Mouse (Mus musculus): ENCODE data around the gene Robo3. TPM values are rescaled to one million over a fixed set of nuclear protein-coding genes. Genes with fewer than 3 reads are reported as not detected.

Gene Robo3
- polyA plus RNA-seq, 1 experiment from 2014 or later, result 0.16 TPM

- peaks cover 6% of the 10 kb centered on the region for H3K4me1 ChIP-seq (ENCODE audit: control insufficient read depth, insufficient read depth, low read length)
- ATAC-seq (ENCODE audit: insufficient number of reproducible peaks, low FRiP score, low TSS enrichment, low read depth), result no peak
- no peak overlapping the region for H3K4me2 ChIP-seq (ENCODE audit: low read depth, severe bottlenecking)
- DNase-seq (ENCODE audit: low spot score), result no peak
- H3K4me3 ChIP-seq (ENCODE audit: low read depth, low read length), result no peak overlapping the region
- WGBS, result 6% methylated on average over 4 of the region's 4 CpGs
- H3K9ac ChIP-seq (ENCODE audit: low read length), result no peak overlapping the region
- no peaks in the 10 kb centered on the region for H3K9me3 ChIP-seq (ENCODE audit: control insufficient read depth, low read length)
- no peak overlapping the region for H3K27ac ChIP-seq (replicated peaks; ENCODE audit: low read depth, low read length)
- H3K36me3 ChIP-seq (ENCODE audit: control insufficient read depth, insufficient read depth, low read length), result no peaks in the 10 kb centered on the region
- peaks cover 56% of the 10 kb centered on the region for H3K27me3 ChIP-seq (ENCODE audit: control insufficient read depth, insufficient read depth, low read length)
Observed at GRCm38 (mm10) chr9:37435616-37436015, 2.6 kb upstream of the Robo3 start.

DNA sequence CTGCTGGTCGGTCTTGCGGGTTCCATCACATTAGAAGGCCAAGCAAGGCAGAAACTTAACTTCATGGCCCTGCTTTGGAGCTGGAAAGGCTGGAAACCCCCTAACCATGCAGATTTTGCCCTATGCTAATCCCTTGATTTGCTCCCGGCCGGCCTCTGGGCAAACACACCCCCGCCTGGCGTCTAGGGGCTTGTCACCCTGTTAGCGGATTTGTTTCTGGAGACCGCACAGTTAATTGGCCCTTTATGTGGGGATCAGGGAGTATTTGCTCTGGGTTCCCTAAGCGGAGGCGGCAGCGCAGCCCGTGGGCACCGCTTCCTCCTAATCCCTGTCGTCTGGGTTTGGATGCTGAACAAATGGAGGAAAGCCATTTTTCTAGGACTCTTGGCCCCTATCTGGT is 1.9 kb upstream of the Robo3 start:
- H3K4me2 ChIP-seq (ENCODE audit: low read depth, severe bottlenecking), result no peak overlapping the region
- H3K27ac ChIP-seq (replicated peaks; ENCODE audit: low read depth, low read length), result no peak overlapping the region
- no peak for ATAC-seq (ENCODE audit: insufficient number of reproducible peaks, low FRiP score, low TSS enrichment, low read depth)
- no peak overlapping the region for H3K9ac ChIP-seq (ENCODE audit: low read length)
- no peaks in the 10 kb centered on the region for H3K36me3 ChIP-seq (ENCODE audit: control insufficient read depth, insufficient read depth, low read length)
- H3K4me1 ChIP-seq (ENCODE audit: control insufficient read depth, insufficient read depth, low read length), result peaks cover 6% of the 10 kb centered on the region
- peaks cover 61% of the 10 kb centered on the region for H3K27me3 ChIP-seq (ENCODE audit: control insufficient read depth, insufficient read depth, low read length)
- H3K9me3 ChIP-seq (ENCODE audit: control insufficient read depth, low read length), result no peaks in the 10 kb centered on the region
- WGBS, result under 1% methylated on average over 14 of the region's 14 CpGs
- DNase-seq (ENCODE audit: low spot score), result peak; percentile 49
- H3K4me3 ChIP-seq (ENCODE audit: low read depth, low read length), result no peak overlapping the region

DNA sequence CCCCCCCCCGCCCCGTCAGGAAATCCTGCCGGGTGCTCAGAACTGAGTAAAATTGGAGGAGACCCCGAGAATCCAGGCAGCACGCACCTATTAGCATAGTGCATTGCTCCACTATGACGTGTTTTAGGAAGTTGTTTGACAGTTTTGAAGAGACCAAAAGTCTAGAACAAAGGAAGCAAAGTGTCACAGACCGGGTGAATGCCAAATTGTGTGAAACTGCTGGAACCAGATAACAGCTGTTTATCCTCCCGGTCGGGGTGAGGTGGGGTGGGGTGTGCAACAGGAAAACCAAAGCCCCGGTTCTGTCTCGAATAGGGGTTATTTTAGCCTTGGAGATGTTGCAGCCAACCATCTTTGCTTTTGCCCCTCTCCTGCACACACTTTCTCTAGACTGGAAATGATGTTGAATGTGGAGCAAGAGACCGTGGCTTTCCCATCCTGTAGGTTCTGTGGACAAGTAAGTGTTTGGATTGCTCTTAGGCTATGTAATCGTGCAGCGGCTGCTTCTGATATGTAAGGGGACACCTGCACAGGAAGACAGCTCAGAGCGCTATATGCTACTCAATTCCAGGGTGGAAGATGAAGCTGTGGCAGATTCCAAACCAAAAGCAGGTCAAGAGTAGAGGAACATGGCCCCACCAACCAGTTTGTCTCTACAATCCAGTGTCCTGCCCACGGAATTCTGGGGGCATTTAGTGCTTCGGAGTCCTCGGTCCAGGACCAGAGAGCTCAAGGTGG is 946 bp upstream of the Robo3 start:
- DNase-seq (ENCODE audit: low spot score) (no peak), ATAC-seq (ENCODE audit: insufficient number of reproducible peaks, low FRiP score, low TSS enrichment, low read depth) (no peak)
- WGBS, result 3% methylated on average over 18 of the region's 18 CpGs
- Histone ChIP-seq H3K4me3 (ENCODE audit: low read depth, low read length) (no peak overlapping the region), H3K36me3 (ENCODE audit: control insufficient read depth, insufficient read depth, low read length) (no peaks in the 10 kb centered on the region), H3K4me2 (ENCODE audit: low read depth, severe bottlenecking) (no peak overlapping the region), H3K27me3 (ENCODE audit: control insufficient read depth, insufficient read depth, low read length) (peaks cover 71% of the 10 kb centered on the region), H3K4me1 (ENCODE audit: control insufficient read depth, insufficient read depth, low read length) (peaks cover 6% of the 10 kb centered on the region), H3K9me3 (ENCODE audit: control insufficient read depth, low read length) (no peaks in the 10 kb centered on the region), H3K9ac (ENCODE audit: low read length) (no peak overlapping the region), H3K27ac (replicated peaks; ENCODE audit: low read depth, low read length) (no peak overlapping the region)

DNA sequence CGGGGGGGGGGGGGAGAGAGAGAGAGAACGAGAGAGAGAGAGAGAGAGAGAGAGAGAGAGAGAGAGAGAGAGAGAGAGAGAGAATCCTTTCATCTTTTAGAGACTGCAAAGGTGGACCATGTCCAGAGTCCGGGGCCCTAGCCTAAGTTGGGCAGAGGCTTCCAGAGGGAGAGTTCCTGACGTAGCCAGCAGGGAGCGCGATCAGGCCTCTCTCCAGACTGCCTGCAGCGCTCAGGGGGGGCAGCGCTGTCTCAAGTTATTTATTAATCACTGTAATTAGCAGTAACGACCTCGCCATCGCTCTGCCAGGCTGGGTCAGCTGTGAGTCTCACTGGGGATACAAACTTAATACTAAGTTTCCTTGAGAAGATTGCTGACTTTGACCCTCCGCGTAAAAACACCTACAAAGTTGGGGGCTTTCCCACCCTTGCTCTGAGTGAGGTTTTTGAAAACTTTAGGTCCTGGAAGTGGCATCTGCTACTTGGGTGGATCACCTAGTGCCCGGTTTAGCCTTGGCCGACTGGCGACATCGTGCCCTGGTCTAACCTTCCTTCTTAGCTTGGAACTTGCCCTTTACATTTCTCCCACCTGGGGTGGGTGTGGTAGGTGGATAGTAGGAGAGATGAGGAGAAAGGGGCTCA is 900 bp downstream of the Robo3 start:
- DNase-seq (ENCODE audit: low spot score), result peak; percentile 53
- Histone ChIP-seq H3K4me2 (ENCODE audit: low read depth, severe bottlenecking) (no peak overlapping the region), H3K36me3 (ENCODE audit: control insufficient read depth, insufficient read depth, low read length) (no peaks in the 10 kb centered on the region), H3K27me3 (ENCODE audit: control insufficient read depth, insufficient read depth, low read length) (peaks cover 84% of the 10 kb centered on the region), H3K4me1 (ENCODE audit: control insufficient read depth, insufficient read depth, low read length) (peaks cover 6% of the 10 kb centered on the region), H3K27ac (replicated peaks; ENCODE audit: low read depth, low read length) (no peak overlapping the region), H3K4me3 (ENCODE audit: low read depth, low read length) (peak overlapping the region; percentile 25; the same call in 1 of the 2 replicates), H3K9ac (ENCODE audit: low read length) (no peak overlapping the region), H3K9me3 (ENCODE audit: control insufficient read depth, low read length) (no peaks in the 10 kb centered on the region)
- 1% methylated on average over 15 of the region's 17 CpGs for WGBS
- no peak for ATAC-seq (ENCODE audit: insufficient number of reproducible peaks, low FRiP score, low TSS enrichment, low read depth)

DNA sequence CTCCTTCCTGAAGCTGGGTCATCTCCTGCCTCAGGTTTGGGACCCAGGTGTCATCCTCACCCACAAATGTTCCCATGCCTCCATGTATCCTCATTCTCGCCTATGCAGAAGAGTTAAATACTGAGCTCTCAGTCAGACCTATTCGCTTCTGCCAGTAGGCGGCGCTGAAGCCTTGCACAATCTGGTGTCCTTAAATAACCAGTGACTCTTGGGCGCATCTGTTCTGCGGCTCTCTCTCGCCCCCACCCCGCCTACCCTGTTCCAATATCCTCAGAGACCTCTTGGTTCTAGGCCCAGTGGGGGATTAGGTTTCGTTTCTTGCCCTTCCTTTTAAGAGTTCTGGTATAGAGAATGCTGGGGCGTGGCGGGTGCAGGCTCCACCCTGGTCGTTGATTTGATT is 2.5 kb downstream of the Robo3 start:
- no peaks in the 10 kb centered on the region for H3K36me3 ChIP-seq (ENCODE audit: control insufficient read depth, insufficient read depth, low read length)
- no peaks in the 10 kb centered on the region for H3K9me3 ChIP-seq (ENCODE audit: control insufficient read depth, low read length)
- no peak overlapping the region for H3K9ac ChIP-seq (ENCODE audit: low read length)
- peak; percentile 44; the same call in 1 of the 2 replicates for ATAC-seq (ENCODE audit: insufficient number of reproducible peaks, low FRiP score, low TSS enrichment, low read depth)
- WGBS, result 2% methylated on average over 12 of the region's 12 CpGs
- peak; percentile 94 for DNase-seq (ENCODE audit: low spot score)
- peaks cover 78% of the 10 kb centered on the region for H3K27me3 ChIP-seq (ENCODE audit: control insufficient read depth, insufficient read depth, low read length)
- no peak overlapping the region for H3K27ac ChIP-seq (replicated peaks; ENCODE audit: low read depth, low read length)
- H3K4me1 ChIP-seq (ENCODE audit: control insufficient read depth, insufficient read depth, low read length), result peaks cover 6% of the 10 kb centered on the region
- no peak overlapping the region for H3K4me3 ChIP-seq (ENCODE audit: low read depth, low read length)
- no peak overlapping the region for H3K4me2 ChIP-seq (ENCODE audit: low read depth, severe bottlenecking)

GRCm38 (mm10) chr9:37429326-37429725 is 3.7 kb downstream of the Robo3 start:
- WGBS, result 9% methylated on average over 26 of the region's 26 CpGs
- H3K9me3 ChIP-seq (ENCODE audit: control insufficient read depth, low read length), result no peaks in the 10 kb centered on the region
- DNase-seq (ENCODE audit: low spot score) (no peak), ATAC-seq (ENCODE audit: insufficient number of reproducible peaks, low FRiP score, low TSS enrichment, low read depth) (no peak)
- H3K27ac ChIP-seq (replicated peaks; ENCODE audit: low read depth, low read length), result no peak overlapping the region
- no peaks in the 10 kb centered on the region for H3K36me3 ChIP-seq (ENCODE audit: control insufficient read depth, insufficient read depth, low read length)
- peaks cover 65% of the 10 kb centered on the region for H3K27me3 ChIP-seq (ENCODE audit: control insufficient read depth, insufficient read depth, low read length)
- no peak overlapping the region for H3K9ac ChIP-seq (ENCODE audit: low read length)
- peaks cover 6% of the 10 kb centered on the region for H3K4me1 ChIP-seq (ENCODE audit: control insufficient read depth, insufficient read depth, low read length)
- H3K4me3 ChIP-seq (ENCODE audit: low read depth, low read length), result no peak overlapping the region
- no peak overlapping the region for H3K4me2 ChIP-seq (ENCODE audit: low read depth, severe bottlenecking)

DNA sequence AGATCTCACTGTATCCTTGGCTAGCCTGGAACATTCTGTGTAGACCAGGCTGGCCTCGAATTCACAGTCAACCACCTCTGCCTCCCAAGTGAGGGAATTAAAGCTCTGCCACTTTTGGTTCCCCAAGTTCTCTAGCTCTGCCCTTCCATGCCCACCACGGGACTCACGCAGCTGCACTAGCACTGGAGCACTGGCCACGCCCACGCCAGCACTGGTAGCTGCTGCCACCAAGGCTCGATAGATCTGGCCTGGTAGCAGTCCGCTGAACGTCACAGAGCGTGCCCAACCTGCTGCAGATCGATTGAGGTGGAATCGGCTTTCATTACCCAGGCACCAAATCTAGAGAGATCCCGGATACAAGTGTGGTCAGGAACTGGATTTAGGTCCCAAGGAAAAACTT is 11.8 kb downstream of the Robo3 start:
- Histone ChIP-seq H3K4me1 (ENCODE audit: control insufficient read depth, insufficient read depth, low read length) (no peaks in the 10 kb centered on the region), H3K36me3 (ENCODE audit: control insufficient read depth, insufficient read depth, low read length) (no peaks in the 10 kb centered on the region), H3K4me3 (ENCODE audit: low read depth, low read length) (0 out of 2 replicates have a peak overlapping the region, but pooled peaks have one; percentile 16), H3K9ac (ENCODE audit: low read length) (no peak overlapping the region), H3K4me2 (ENCODE audit: low read depth, severe bottlenecking) (peak overlapping the region; percentile 51; the same call in 1 of the 2 replicates), H3K27ac (replicated peaks; ENCODE audit: low read depth, low read length) (no peak overlapping the region), H3K27me3 (ENCODE audit: control insufficient read depth, insufficient read depth, low read length) (no peaks in the 10 kb centered on the region), H3K9me3 (ENCODE audit: control insufficient read depth, low read length) (no peaks in the 10 kb centered on the region)
- 23% methylated on average over 12 of the region's 12 CpGs for WGBS
- DNase-seq (ENCODE audit: low spot score) (peak; percentile 47), ATAC-seq (ENCODE audit: insufficient number of reproducible peaks, low FRiP score, low TSS enrichment, low read depth) (no peak)

DNA sequence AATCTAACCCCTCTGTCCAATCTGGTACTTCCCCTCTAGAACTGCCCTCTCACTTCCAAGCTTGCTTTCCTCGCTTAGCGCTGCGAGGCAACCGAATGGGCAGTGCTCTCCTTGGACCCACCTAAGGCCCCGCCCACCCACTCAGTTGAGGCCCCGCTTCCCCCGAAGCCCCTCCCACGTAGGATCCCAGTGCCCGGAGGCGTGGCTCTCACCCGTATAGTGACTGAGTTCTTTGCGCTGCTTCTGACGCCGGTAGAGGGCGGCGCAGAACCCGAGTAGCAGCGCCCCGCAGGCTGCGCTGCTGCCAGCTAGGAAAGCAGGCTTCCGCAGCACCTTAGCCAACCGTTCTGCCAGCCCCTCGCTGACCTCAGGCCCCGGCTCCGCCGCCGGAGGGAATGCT is 12.4 kb downstream of the Robo3 start:
- H3K9me3 ChIP-seq (ENCODE audit: control insufficient read depth, low read length), result no peaks in the 10 kb centered on the region
- peak overlapping the region; percentile 51 for H3K4me2 ChIP-seq (ENCODE audit: low read depth, severe bottlenecking)
- H3K36me3 ChIP-seq (ENCODE audit: control insufficient read depth, insufficient read depth, low read length), result no peaks in the 10 kb centered on the region
- no peak overlapping the region for H3K9ac ChIP-seq (ENCODE audit: low read length)
- H3K4me1 ChIP-seq (ENCODE audit: control insufficient read depth, insufficient read depth, low read length), result no peaks in the 10 kb centered on the region
- peak overlapping the region; percentile 16; the same call in 1 of the 2 replicates for H3K4me3 ChIP-seq (ENCODE audit: low read depth, low read length)
- peak; percentile 89 for ATAC-seq (ENCODE audit: insufficient number of reproducible peaks, low FRiP score, low TSS enrichment, low read depth)
- H3K27me3 ChIP-seq (ENCODE audit: control insufficient read depth, insufficient read depth, low read length), result no peaks in the 10 kb centered on the region
- no peak overlapping the region for H3K27ac ChIP-seq (replicated peaks; ENCODE audit: low read depth, low read length)
- WGBS, result under 1% methylated on average over 27 of the region's 27 CpGs
- peak; percentile 93 for DNase-seq (ENCODE audit: low spot score)
